Comparison of ENCODE assay signal across 12 mouse cellular contexts in the genomic region with DNA sequence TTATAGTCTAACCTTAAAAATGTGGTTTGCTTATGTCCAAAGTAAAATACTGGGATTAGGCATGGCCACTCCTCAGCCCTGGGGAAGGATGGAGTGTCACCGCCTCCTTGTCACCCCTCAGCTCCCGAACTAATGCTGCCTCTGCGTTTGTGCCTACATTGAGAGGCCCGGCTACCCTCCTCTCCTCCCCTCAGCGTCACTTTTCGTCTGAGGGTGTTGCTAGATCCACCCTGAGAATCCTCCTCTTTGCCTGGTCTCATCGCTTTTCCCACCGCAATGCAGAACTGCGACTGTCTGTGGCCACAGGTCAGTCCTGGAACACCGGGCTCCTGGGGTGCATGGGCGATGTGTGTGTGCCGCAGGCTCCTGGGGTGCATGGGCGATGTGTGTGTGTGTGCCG. TPM values are rescaled to one million over a fixed set of nuclear protein-coding genes. Genes with fewer than 3 reads are reported as not detected.
A peak's percentile ranks its signal among the peaks of the same experiment; 100 is the strongest.
DNase-seq lines count a peak whose midpoint lies in the region; ATAC-seq and TF ChIP-seq lines count a peak whose summit lies in the region.
"Had no signal": no experiment of that assay in that cellular context is flagged by ENCODE, and none has a peak within 500 bp of the region (broad histone marks: within the 10 kb centered on the region; RNA-seq: fewer than 3 reads in every experiment).

No protein-coding gene starts in this region.

- DNase-seq in heart, adult 11 months = peak; percentile 88
- no peak for DNase-seq in heart, adult 8-10 months (ENCODE audit: low spot score)
- DNase-seq in kidney, adult 11 months = no peak
- no peak for DNase-seq in embryonic facial prominence, embryonic 10.5 days (ENCODE audit: low spot score)
- no peak for DNase-seq in layer of hippocampus, adult 2 months (ENCODE audit: low spot score in 2 of 2)
- DNase-seq in urinary bladder, adult 18-20 months (ENCODE audit: low spot score in 2 of 2) = no peak
- DNase-seq: cerebellum, adult 11 months; embryo, embryonic 11 days; gastrocnemius, postnatal 25 days had no signal

- H3K9me3 ChIP-seq in kidney, embryonic 15.5 days (replicated peaks) = no peaks in the 10 kb centered on the region
- H3K9me3 ChIP-seq in embryonic facial prominence, embryonic 10.5 days = no peaks in the 10 kb centered on the region
- H3K9me3 ChIP-seq in limb, embryonic 15.5 days = no peaks in the 10 kb centered on the region

- H3K27ac ChIP-seq in kidney, embryonic 15.5 days = peak overlapping the region; percentile 85
- peak overlapping the region; percentile 52 for H3K27ac ChIP-seq in embryonic facial prominence, embryonic 10.5 days (replicated peaks)
- H3K27ac ChIP-seq in limb, embryonic 15.5 days = peak overlapping the region; percentile 60
- no peak overlapping the region for H3K27ac ChIP-seq in layer of hippocampus, adult 2 months

- no peak overlapping the region for H3K4me2 ChIP-seq in kidney, embryonic 15.5 days
- H3K4me2 ChIP-seq in limb, embryonic 15.5 days = no peak overlapping the region
- H3K4me2 ChIP-seq: liver, embryonic 11.5 days had no signal

- H3K4me3 ChIP-seq in kidney, embryonic 15.5 days (replicated peaks) = no peak overlapping the region
- no peak overlapping the region for H3K4me3 ChIP-seq in embryonic facial prominence, embryonic 10.5 days
- no peak overlapping the region for H3K4me3 ChIP-seq in limb, embryonic 15.5 days
- no peak overlapping the region for H3K4me3 ChIP-seq in layer of hippocampus, adult 2 months

- TF ChIP-seq CTCF in layer of hippocampus, adult 2 months (conservative IDR thresholded peaks at IDR 0.05) = no peak

- no peak for ATAC-seq in kidney, embryonic 15.5 days (replicated peaks; ENCODE audit: low FRiP score)
- no peak for ATAC-seq in limb, embryonic 15.5 days (ENCODE audit: insufficient number of reproducible peaks, low FRiP score, low TSS enrichment, low read depth)

- no peaks in the 10 kb centered on the region for H3K27me3 ChIP-seq in kidney, embryonic 15.5 days
- H3K27me3 ChIP-seq in embryonic facial prominence, embryonic 10.5 days (replicated peaks; ENCODE audit: low read depth, poor library complexity, severe bottlenecking) = no peaks in the 10 kb centered on the region
- H3K27me3 ChIP-seq in limb, embryonic 15.5 days = no peaks in the 10 kb centered on the region

- 73% methylated on average over 14 of the region's 14 CpGs for WGBS in kidney, embryonic 15.5 days
- 86% methylated on average over 14 of the region's 14 CpGs for WGBS in embryonic facial prominence, embryonic 10.5 days
- WGBS in limb, embryonic 15.5 days = 87% methylated on average over 14 of the region's 14 CpGs

- H3K36me3 ChIP-seq in kidney, embryonic 15.5 days = peaks cover 65% of the 10 kb centered on the region
- H3K36me3 ChIP-seq in embryonic facial prominence, embryonic 10.5 days (replicated peaks) = peaks cover 63% of the 10 kb centered on the region
- H3K36me3 ChIP-seq in limb, embryonic 15.5 days = peaks cover 39% of the 10 kb centered on the region

- peaks cover 77% of the 10 kb centered on the region for H3K4me1 ChIP-seq in kidney, embryonic 15.5 days
- peaks cover 72% of the 10 kb centered on the region for H3K4me1 ChIP-seq in embryonic facial prominence, embryonic 10.5 days
- peaks cover 49% of the 10 kb centered on the region for H3K4me1 ChIP-seq in limb, embryonic 15.5 days

- H3K9ac ChIP-seq in kidney, embryonic 15.5 days = no peak overlapping the region
- no peak overlapping the region for H3K9ac ChIP-seq in limb, embryonic 15.5 days

RNA-seq across cellular contexts. Expression of a gene that starts 37.7 kb away (rescaled TPM):
- 10 to 100 TPM; 29.1 to 38.7 (median 33.9) TPM for total RNA-seq in heart, adult 8-10 months (2022)
- 182 and 184 TPM in 2 replicates for polyA plus RNA-seq in kidney, embryonic 15.5 days (2015; fragmentation: Nextera tagmentation; extraction: Ambion mirVana)
- polyA plus RNA-seq in embryonic facial prominence, embryonic 10.5 days (2016; fragmentation: Nextera tagmentation; extraction: Ambion mirVana) = 51.6 and 55.0 TPM in 2 replicates
- polyA plus RNA-seq in limb, embryonic 15.5 days (2015; fragmentation: Nextera tagmentation; extraction: Ambion mirVana) = 114 and 115 TPM in 2 replicates
- 10 to 100 TPM; 48.0 to 51.1 TPM for total RNA-seq in layer of hippocampus, adult 2 months (2021)
